Mouse (Mus musculus): ENCODE results near the gene Sec16a. TPM values are rescaled to one million over a fixed set of nuclear protein-coding genes. Genes with fewer than 3 reads are reported as not detected.

Gene Sec16a
- total RNA-seq, 2 experiments from 2014 or later, result 42.3 to 45.5 TPM

DNA sequence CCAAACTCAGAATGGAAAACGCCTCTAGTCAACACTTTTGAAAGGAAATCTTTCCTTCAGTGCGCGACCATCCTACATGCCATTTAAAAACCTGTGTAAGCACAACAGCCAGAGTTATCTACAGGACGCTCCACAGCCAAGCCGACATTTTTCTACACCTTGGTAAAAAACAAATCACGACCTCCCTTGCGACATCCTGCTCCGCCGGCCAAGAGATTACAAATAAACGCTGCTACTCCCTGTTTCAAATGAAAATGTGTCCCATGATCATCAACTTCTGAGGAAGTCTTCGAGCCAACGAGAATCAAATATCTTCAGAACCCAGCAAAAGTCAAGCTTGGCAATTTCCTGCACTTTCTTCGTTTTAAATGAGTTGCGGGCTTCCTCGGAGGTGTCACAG, 648 bp downstream of the Sec16a start:
- no peak for DNase-seq (ENCODE audit: low spot score in 2 of 2)
- intact Hi-C loops (cut with DNase I), result no loop called here

DNA sequence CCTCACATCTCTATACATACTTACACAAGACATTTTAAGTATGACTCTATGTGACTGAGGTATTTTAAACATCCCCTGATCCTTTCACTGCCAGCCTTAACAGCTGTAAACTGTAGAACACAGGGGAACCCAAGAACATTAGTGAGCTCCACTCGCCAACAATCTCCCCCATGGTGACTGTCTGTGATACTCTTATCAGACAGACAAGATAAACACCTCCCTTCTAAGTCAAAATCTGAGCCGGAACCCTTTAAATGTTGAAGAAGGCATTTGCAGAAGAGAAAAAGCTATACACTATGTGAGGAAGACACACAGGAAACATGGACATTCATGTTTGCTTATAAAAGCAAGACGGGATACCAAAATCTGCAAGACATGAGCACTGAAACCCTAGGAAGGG, 1.1 kb downstream of the Sec16a start:
- intact Hi-C loops (cut with DNase I), result no loop called here

DNA sequence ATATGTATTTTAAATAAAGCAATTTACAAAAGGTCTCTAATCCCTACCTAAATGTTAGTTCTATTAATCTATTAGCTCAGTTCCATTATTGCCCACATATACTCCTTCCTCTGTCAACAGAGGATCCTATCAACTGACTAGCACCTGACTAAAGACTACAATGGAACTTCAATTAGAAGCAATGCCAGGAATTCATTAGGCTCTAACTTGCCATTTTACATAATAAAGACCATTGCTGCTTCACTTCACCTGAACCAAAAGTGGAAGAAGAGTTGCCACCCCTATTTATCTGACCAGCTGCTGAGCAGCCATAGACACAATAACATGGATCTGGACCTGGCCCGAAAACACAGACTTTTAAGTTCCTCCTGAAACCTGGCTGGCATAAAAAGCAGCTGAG, 2.2 kb downstream of the Sec16a start:
- intact Hi-C loops (cut with DNase I), result no loop called here
- DNase-seq (ENCODE audit: low spot score in 2 of 2), result no peak

More for the DNA sequence above, 1.1 kb downstream of the Sec16a start:
- no peak for DNase-seq (ENCODE audit: low spot score in 2 of 2)

DNA sequence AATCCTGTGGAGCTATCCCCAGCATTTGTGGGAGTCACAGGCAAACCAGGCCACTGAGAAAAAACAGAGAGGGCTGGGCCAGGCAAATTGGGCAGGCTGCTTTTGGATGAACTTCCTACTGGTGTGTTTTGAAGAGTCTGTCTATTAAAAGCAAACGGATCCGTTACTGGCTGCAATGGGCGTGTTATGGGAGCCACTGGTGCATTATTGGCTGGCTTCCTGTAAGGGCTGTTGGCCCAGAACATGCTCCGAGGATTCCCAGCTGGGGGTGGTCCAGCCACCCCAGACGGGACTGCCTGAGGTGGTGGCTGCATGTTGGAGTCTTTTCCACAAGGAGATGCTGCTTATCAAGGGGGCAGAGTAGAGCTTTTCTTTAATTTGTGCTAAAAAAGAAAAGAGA, 3.3 kb downstream of the Sec16a start:
- intact Hi-C loops (cut with DNase I), result no loop called here
- DNase-seq (ENCODE audit: low spot score in 2 of 2), result no peak

DNA sequence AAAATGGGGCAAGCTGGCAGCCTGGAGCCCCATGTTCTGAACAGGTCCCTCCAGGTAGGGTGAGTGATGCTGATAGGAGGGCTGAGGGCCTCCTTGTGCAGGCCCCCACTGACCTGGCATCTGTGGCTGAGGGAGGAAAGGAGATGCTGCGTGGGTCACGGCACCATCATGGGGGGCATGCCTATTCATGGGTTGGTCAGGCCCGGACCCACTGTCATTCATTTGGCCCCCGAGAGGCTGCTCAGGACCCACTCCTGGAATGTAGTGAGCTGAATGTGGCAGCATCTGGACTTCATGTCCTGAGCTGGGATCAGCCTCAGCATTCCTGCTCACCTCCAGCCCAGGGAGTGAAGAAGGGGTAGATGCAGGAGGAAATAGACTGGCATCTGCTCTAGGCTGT, 3.8 kb downstream of the Sec16a start:
- DNase-seq (ENCODE audit: low spot score in 2 of 2), result no peak
- intact Hi-C loops (cut with DNase I), result no loop called here

DNA sequence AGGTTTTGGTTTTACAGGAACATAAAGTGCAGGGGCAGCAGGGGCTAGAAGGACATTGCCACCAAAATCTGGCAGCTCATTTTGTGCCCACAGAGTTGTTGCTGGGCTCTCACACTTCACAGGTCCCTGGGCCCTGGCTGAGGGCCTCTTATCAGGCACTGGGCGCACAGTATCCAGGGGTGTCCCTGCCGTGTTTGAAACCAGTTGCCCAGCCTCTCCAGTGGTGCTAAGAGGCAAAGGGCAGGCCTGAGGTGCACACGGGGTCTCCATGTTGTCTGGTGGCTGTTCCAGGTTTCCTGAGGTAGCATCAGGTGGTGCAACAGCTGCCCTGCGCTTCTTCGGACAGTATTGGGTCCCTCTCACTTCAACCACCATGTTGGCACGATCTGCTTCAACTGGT, 5.3 kb downstream of the Sec16a start:
- intact Hi-C loops (cut with DNase I), result no loop called here
- DNase-seq (ENCODE audit: low spot score in 2 of 2), result no peak

DNA sequence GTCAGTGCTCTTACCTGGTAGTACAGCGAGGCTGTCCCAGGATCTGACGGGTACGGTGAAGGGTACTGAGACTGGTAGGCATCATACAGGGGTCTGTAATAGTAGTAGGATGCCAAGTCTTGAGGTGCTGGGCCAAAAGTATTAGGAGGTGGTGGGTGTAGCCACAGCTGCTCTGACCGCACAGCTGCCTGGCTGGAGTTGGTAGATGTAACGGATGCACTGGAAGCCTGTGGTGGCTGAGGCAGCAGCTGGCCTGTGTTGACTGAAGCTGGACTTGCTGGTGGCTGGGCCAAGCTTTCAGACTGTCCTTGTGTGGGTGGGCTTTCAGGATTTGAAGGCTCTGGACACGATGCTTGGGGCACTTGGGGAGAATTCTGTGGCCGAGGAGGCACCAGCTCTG, 6.6 kb downstream of the Sec16a start:
- intact Hi-C loops (cut with DNase I), result no loop called here
- DNase-seq (ENCODE audit: low spot score in 2 of 2), result no peak

DNA sequence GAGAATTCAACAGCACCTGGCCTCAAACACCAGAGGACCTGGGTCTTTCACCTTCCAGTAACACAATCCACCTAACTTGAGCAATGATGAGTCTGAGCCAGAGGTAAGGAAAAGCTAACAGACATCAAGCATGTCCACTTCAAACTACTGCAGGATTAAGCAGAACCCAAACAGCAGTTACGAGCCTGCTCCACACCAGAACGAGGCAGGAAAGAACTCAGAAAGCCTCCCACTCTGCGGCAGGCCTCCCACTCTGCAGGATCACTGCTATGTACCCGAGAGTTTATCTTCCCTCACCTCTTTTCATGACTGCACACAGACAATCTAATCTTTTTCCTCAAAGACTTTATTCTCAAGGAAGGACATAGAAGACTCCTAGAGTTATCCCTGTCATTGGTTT, 7.8 kb downstream of the Sec16a start:
- intact Hi-C loops (cut with DNase I), result no loop called here
- DNase-seq (ENCODE audit: low spot score in 2 of 2), result peak; percentile 41 to 42

DNA sequence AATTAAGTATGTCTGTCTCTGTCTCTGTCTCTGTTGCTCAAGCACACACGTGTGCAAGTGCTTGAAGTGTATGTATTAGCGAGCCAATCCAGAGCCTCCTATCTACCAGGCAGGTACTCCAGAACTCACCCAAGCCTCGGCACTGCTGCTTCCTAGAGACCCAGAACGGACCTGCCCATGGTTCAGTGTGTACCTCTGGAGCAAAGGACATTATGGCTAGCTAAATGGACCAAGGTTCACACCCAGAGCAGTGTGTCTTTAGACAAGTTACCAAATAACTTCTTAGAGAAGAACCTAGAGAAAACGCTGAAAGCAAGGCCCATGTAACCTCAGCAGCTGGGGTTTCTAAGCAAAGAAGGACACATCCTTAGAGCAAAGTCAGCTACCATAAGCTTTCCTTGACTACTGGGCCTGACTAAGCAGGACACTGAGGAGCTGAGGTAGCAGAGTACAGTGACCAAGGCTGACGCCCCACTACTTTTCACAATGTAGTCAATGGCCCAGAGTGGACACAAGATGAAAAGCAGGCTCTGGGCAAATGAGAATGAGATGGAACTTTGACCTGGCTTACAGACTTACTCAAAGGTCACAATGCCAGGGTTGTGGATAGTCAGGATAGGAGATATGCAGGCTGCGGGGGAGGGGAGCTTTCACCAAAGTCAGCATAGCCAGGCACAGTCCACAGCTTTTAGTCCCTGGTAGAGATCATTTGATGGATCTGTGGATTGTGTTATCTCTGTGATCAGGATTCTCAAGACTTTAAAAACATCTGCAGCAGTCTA, 10.0 kb downstream of the Sec16a start:
- intact Hi-C loops (cut with DNase I), result no loop called here
- no peak for DNase-seq (ENCODE audit: low spot score in 2 of 2)

DNA sequence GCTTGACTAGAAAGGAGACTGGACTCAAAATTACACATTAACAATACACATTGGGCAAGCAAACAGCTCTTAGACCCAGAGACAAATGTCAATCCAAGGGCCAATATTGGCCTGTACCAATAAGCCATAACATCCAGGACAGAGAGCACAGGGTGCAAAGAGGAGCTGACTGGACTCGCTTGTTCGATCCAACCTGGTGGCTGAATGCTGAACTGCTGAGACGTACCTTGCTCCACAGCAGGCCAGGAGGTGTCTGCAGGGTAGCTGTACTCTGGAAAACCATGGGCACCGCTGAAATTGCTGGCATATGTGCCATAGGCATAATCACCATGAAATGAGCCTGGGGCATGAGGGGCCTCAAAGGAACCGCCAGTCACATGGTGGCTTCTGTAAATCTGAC, 15.2 kb downstream of the Sec16a start:
- intact Hi-C loops (cut with DNase I), result no loop called here
- no peak for DNase-seq (ENCODE audit: low spot score in 2 of 2)

DNA sequence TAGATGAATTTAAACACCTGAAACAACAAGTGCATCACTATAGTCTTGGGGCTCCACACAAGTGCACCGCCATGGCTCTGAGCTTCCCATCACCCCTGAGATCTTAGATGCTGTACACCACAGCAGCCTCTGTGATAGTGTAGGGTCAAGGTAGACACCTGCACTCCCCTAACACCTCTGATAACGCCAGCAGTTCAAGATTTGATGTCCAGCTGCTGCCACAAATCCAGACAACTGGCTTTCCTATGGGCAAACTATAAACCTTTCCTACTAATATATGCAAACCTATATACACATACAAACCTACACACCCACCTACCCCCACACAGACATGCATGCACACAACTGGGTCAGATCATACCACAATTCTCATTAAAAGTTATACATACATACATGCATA, 20.5 kb downstream of the Sec16a start:
- DNase-seq (ENCODE audit: low spot score in 2 of 2), result no peak
- intact Hi-C loops (cut with DNase I), result no loop called here

DNA sequence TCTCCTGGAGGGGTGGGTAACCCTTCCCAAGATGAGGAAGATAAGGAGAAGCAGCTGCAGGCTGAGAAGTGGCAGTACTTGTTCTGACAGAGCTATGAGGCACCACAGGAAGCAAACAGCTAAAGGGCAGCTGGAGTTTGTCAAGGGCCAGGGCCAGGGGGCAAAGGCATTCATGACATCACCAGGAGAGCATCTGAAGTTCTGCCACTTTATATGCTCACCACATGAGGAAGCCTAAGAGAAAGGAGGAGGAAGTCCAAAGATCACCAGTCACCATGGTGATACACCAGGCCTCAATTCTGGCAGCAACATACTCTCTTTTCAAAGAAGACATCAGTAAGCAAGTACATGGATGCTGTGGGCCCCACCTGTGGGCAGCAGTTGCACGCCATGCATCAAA, 21.9 kb downstream of the Sec16a start:
- intact Hi-C loops (cut with DNase I), result no loop called here
- DNase-seq (ENCODE audit: low spot score in 2 of 2), result no peak

DNA sequence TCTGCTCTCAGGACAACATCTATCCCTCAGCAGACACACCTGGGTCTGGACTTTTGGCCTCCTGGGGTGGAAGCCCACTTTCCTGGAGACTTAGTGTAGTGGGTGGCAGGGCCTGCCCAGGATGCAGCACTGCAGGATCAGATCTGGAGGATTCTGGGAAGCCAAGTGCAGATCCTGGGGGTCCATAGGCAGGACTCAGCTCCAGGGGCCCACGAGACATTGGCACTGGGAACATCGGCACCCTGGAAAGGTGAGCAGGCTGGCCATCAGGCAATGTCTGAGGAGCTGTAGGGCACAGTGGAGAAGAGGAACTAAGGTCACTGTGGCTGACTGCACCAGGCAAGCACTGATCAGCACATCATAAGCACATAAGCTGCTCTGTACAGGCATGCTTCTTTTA, 23.0 kb downstream of the Sec16a start:
- intact Hi-C loops (cut with DNase I), result no loop called here
- no peak for DNase-seq (ENCODE audit: low spot score in 2 of 2)

DNA sequence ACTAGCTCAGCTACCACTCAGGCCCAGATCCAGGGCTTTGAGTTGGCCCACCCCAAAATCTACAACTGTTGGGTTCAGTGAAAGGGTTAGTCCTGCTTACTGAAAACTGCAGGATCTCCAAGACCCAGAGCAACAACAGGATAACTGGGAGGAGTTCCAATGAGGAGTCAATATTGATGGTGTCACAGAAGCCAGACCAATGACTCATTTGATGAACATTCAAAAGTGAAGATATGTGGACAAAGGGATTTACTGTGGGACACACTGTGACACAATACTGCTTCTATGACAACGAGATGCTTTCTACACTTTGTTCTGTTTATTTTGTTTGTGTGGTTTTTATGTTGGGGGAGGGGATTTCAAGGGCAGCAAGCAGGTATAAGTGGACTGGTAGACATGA, 26.9 kb downstream of the Sec16a start:
- DNase-seq (ENCODE audit: low spot score in 2 of 2), result no peak
- intact Hi-C loops (cut with DNase I), result no loop called here

DNA sequence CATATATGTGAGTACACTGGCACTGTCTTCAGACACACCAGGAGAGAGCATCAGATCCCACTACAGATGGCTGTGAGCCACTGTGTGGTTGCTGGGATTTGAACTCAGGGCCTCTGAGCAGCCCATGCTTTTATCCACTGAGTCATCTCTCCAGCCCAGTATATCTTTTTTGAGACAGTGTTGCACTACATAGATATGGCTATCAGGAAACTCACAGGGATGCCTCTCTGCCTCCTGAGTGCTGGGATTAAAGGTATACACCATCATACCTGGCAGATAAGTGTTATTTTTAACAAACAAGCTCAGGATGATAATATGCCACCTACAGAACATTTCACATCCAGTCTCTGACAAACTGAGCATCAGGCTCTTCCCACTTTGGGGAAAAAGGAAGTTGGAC, 27.9 kb downstream of the Sec16a start:
- DNase-seq (ENCODE audit: low spot score in 2 of 2), result no peak
- intact Hi-C loops (cut with DNase I), result no loop called here

DNA sequence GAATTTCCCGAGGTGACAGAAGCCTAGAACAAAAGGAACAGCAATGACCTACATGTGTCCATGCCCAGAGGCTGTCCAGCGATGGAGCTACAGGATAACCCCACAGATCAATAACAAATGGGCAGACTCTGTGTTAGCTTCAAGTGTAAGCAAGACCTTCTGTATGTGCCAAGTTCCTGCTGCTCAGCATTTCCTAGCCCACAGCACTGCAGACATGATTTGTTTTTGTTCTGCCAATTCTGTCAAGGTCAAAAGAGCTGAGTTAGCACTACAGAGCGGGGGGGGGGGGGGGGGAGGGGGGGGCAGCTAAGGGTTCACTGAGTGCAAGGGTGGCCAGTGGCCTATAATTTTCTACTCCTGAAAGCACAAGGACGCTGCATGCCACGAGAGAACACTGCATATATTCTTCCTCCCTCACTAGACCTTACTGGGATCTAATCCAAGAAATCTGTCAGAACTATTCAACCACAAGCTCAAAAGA, 34.0 kb downstream of the Sec16a start:
- intact Hi-C loops (cut with DNase I), result no loop called here
- DNase-seq (ENCODE audit: low spot score in 2 of 2), result no peak

DNA sequence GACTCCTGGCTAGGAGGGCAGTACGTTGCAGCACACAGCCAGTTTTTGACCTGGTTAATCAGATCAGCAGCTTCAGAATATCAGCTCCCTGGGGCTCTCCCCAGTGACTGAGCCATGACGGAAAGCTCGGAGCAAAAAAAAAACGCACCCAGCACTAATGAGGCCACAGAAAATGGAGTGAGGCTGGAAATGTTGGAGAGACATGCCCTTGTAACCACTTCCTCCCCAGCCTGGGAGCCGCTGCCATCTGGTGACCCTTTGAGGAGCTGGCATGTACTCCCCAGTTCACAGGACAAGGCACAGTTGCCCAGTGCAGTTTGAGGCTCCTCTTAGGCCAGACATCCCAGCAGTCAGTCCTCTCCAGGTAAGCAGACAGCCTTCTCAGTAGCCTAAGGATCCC, 34.9 kb downstream of the Sec16a start:
- intact Hi-C loops (cut with DNase I), result no loop called here
- DNase-seq (ENCODE audit: low spot score in 2 of 2), result no peak

DNA sequence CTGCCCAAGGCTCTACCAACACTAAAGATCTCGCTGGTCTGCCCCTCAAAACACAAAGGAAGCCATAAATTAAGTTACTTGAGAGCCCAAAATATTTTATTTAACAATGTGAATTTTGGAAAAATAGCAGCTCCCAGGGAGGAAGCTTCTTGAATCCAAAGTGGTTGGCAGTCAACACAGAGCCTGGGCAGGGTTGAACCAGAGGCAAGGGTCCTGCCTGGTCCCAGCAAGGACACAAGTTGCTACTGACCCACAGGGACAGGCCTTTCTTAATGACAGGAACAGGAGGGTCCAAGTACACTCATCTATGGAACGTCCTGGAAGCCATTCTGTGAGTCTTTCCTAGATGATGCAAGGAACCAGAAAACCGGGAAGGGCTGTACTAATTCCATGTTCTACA, 35.7 kb downstream of the Sec16a start:
- DNase-seq (ENCODE audit: low spot score in 2 of 2), result no peak
- intact Hi-C loops (cut with DNase I), result no loop called here

DNA sequence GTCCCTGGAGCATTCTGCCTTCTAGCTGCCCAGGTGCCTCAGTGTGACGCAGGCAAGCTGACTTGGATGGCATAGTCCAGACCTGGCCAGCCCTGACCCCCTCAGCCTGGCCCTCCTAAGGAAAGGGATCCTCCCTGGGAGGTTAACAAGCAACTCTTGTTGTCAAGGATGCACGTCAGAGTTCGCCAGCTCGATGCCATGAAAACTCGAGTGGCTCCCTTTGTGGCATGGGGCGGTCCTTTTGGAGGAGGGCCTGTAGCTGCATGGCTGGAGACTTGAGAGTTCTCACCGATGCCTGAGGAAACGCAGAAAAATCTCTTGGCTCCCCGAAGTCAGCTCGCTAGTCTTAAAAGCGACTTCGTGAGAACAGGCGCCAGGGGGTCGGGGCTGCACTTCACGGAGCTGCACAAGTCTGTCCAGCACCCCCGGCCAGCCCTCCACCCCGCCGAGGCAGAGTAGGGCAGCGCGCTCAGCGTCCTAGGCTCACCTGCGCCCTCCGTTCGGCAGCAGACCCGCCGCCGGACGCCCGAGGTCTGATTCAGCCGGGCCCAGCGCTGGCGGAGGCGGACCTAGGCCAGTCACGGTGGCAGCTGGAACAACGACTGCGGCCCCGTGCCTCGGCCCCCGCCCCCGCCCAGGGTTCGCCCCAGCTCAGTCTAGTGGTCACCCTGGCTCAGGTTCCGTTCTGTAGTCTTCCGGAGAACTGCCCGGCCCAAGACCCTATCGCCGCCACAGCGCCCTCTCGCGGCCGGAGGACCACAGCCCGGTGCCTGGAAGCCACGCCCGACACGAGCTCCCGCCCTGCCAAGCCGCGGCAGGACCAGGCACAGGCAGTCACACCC, 36.3 kb downstream of the Sec16a start, which contains the start of gene Inpp5e:
Inpp5e (minus strand) TSS at position 689 of the 842 bp plus-strand sequence.
- intact Hi-C loops (cut with DNase I), result no loop called here
- DNase-seq (ENCODE audit: low spot score in 2 of 2), result peak; percentile 94 to 97

DNA sequence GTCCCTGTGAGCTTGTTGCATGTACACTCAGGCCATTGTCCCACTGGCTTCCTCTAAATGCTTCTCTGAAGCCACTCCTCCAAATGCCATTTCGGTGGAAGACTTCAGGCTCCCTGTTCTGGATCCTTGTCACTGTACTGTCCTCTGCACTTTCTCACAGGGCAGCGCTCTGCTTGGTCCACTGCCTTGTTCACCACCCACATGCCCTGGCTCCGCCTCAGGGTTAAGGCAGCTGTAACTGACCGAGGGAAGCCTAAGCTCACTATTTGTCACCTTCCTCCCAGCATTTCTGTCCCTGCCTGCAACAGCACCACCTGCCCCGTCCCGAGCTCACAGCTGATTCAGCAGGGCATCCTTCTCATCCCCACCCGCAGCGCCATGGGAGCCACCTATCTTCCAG, 41.7 kb downstream of the Sec16a start:
- intact Hi-C loops (cut with DNase I), result no loop called here
- no peak for DNase-seq (ENCODE audit: low spot score in 2 of 2)

DNA sequence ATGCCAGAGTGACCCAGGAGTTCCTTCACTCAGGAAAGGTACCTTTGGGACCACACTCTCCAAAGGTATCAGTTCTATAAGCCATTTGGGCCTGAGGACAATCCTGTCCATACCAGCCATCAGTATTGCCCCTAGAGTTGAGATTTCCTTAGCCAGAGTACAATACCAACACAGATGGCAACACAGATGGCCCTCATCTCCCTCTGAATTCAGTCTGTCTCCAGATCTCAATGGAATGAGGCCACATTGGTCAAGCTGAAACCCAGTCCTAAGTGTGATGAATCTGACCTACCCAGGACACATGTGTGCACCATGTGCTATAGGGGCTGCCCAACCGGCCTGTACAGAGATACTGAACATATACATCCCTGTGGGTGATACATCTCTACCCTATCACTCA, 42.8 kb downstream of the Sec16a start:
- no peak for DNase-seq (ENCODE audit: low spot score in 2 of 2)
- intact Hi-C loops (cut with DNase I), result no loop called here
